Mouse (Mus musculus): ENCODE measurements at regions not wholly inside any gene's neighbourhood (a gene's known extent, or its start where the extent isn't known, plus 50 kb on each side); places are given as distances from the start of the nearest gene placed in this dataset.

- Histone ChIP-seq H3K27ac (no peak overlapping the region; the same call in 1 of the 2 replicates), H3K4me3 (no peak overlapping the region), H3K4me1 (peaks cover 34% of the 10 kb centered on the region), H3K9me3 (no peaks in the 10 kb centered on the region), H3K4me2 (no peak overlapping the region), H3K9ac (no peak overlapping the region), H3K36me3 (no peaks in the 10 kb centered on the region), H3K27me3 (no peaks in the 10 kb centered on the region)
- no peak for ATAC-seq (ENCODE audit: insufficient number of reproducible peaks, insufficient read depth, low FRiP score, low TSS enrichment, low read depth)
- 60% methylated on average over 5 of the region's 5 CpGs for WGBS
These were observed 323.3 kb downstream of the Rnd3 start for GRCm38 (mm10) chr2:50825626-50826025.

GRCm38 (mm10) chr2:50824782-50825181, 324.1 kb downstream of the Rnd3 start:
- Histone ChIP-seq H3K4me1 (peaks cover 34% of the 10 kb centered on the region), H3K36me3 (no peaks in the 10 kb centered on the region), H3K4me3 (no peak overlapping the region), H3K9me3 (no peaks in the 10 kb centered on the region), H3K9ac (no peak overlapping the region), H3K27ac (no peak overlapping the region; the same call in 1 of the 2 replicates), H3K4me2 (no peak overlapping the region), H3K27me3 (no peaks in the 10 kb centered on the region)
- ATAC-seq (ENCODE audit: insufficient number of reproducible peaks, insufficient read depth, low FRiP score, low TSS enrichment, low read depth): no peak
- WGBS: 26% methylated on average over 3 of the region's 3 CpGs

GRCm38 (mm10) chr2:50822738-50823137, 326.2 kb downstream of the Rnd3 start:
- peaks cover 36% of the 10 kb centered on the region for H3K4me1 ChIP-seq
- no peaks in the 10 kb centered on the region for H3K36me3 ChIP-seq
- H3K27me3 ChIP-seq: no peaks in the 10 kb centered on the region
- no peak overlapping the region for H3K27ac ChIP-seq
- ATAC-seq (ENCODE audit: insufficient number of reproducible peaks, insufficient read depth, low FRiP score, low TSS enrichment, low read depth): no peak
- H3K9ac ChIP-seq: no peak overlapping the region
- H3K4me3 ChIP-seq: no peak overlapping the region
- H3K9me3 ChIP-seq: no peaks in the 10 kb centered on the region
- H3K4me2 ChIP-seq: no peak overlapping the region

- H3K9ac ChIP-seq: no peak overlapping the region
- H3K9me3 ChIP-seq: no peaks in the 10 kb centered on the region
- H3K4me1 ChIP-seq: peaks cover 22% of the 10 kb centered on the region
- H3K4me3 ChIP-seq: no peak overlapping the region
- no peak for ATAC-seq (ENCODE audit: insufficient number of reproducible peaks, insufficient read depth, low FRiP score, low TSS enrichment, low read depth)
- 76% methylated on average over 5 of the region's 5 CpGs for WGBS
- H3K36me3 ChIP-seq: no peaks in the 10 kb centered on the region
- H3K27ac ChIP-seq: no peak overlapping the region
- H3K27me3 ChIP-seq: no peaks in the 10 kb centered on the region
- H3K4me2 ChIP-seq: no peak overlapping the region
These were observed 329.6 kb downstream of the Rnd3 start for GRCm38 (mm10) chr2:50819305-50819665.

GRCm38 (mm10) chr2:50818557-50819304, 330.2 kb downstream of the Rnd3 start:
- H3K9me3 ChIP-seq: no peaks in the 10 kb centered on the region
- ATAC-seq (ENCODE audit: insufficient number of reproducible peaks, insufficient read depth, low FRiP score, low TSS enrichment, low read depth): no peak
- no peak overlapping the region for H3K4me3 ChIP-seq
- no peaks in the 10 kb centered on the region for H3K27me3 ChIP-seq
- H3K36me3 ChIP-seq: no peaks in the 10 kb centered on the region
- 65% methylated on average over 7 of the region's 7 CpGs for WGBS
- H3K9ac ChIP-seq: no peak overlapping the region
- peaks cover 17% of the 10 kb centered on the region for H3K4me1 ChIP-seq
- no peak overlapping the region for H3K4me2 ChIP-seq
- H3K27ac ChIP-seq: no peak overlapping the region

- no peaks in the 10 kb centered on the region for H3K9me3 ChIP-seq
- no peak overlapping the region for H3K4me2 ChIP-seq
- WGBS: 74% methylated on average over 5 of the region's 5 CpGs
- H3K9ac ChIP-seq: no peak overlapping the region
- peaks cover 23% of the 10 kb centered on the region for H3K4me1 ChIP-seq
- no peak overlapping the region for H3K27ac ChIP-seq
- H3K36me3 ChIP-seq: no peaks in the 10 kb centered on the region
- H3K27me3 ChIP-seq: no peaks in the 10 kb centered on the region
- no peak for ATAC-seq (ENCODE audit: insufficient number of reproducible peaks, insufficient read depth, low FRiP score, low TSS enrichment, low read depth)
- H3K4me3 ChIP-seq: no peak overlapping the region
These were observed 332.5 kb downstream of the Rnd3 start for GRCm38 (mm10) chr2:50816364-50816763.

- peaks cover 26% of the 10 kb centered on the region for H3K4me1 ChIP-seq
- H3K9ac ChIP-seq: no peak overlapping the region
- WGBS: 6% methylated on average over 3 of the region's 3 CpGs
- H3K27me3 ChIP-seq: no peaks in the 10 kb centered on the region
- H3K27ac ChIP-seq: no peak overlapping the region
- no peak overlapping the region for H3K4me3 ChIP-seq
- no peaks in the 10 kb centered on the region for H3K36me3 ChIP-seq
- no peak overlapping the region for H3K4me2 ChIP-seq
- no peak for ATAC-seq (ENCODE audit: insufficient number of reproducible peaks, insufficient read depth, low FRiP score, low TSS enrichment, low read depth)
- H3K9me3 ChIP-seq: no peaks in the 10 kb centered on the region
These were observed 333.4 kb downstream of the Rnd3 start for GRCm38 (mm10) chr2:50815541-50815940.

GRCm38 (mm10) chr2:50813568-50814461, 335.1 kb downstream of the Rnd3 start:
- WGBS: 74% methylated on average over 9 of the region's 9 CpGs
- no peaks in the 10 kb centered on the region for H3K9me3 ChIP-seq
- H3K4me3 ChIP-seq: no peak overlapping the region
- no peak overlapping the region for H3K4me2 ChIP-seq
- no peak overlapping the region for H3K27ac ChIP-seq
- H3K36me3 ChIP-seq: no peaks in the 10 kb centered on the region
- no peak for ATAC-seq (ENCODE audit: insufficient number of reproducible peaks, insufficient read depth, low FRiP score, low TSS enrichment, low read depth)
- no peaks in the 10 kb centered on the region for H3K27me3 ChIP-seq
- peaks cover 26% of the 10 kb centered on the region for H3K4me1 ChIP-seq
- H3K9ac ChIP-seq: no peak overlapping the region

GRCm38 (mm10) chr2:50812296-50812695, 336.6 kb downstream of the Rnd3 start:
- Histone ChIP-seq H3K36me3 (no peaks in the 10 kb centered on the region), H3K9me3 (no peaks in the 10 kb centered on the region), H3K9ac (no peak overlapping the region), H3K4me2 (no peak overlapping the region), H3K4me1 (peaks cover 26% of the 10 kb centered on the region), H3K4me3 (no peak overlapping the region), H3K27me3 (no peaks in the 10 kb centered on the region), H3K27ac (no peak overlapping the region)
- no peak for ATAC-seq (ENCODE audit: insufficient number of reproducible peaks, insufficient read depth, low FRiP score, low TSS enrichment, low read depth)
- 35% methylated on average over 4 of the region's 4 CpGs for WGBS

GRCm38 (mm10) chr2:50810336-50811066, 338.4 kb downstream of the Rnd3 start:
- Histone ChIP-seq H3K4me1 (peaks cover 22% of the 10 kb centered on the region), H3K9ac (0 out of 2 replicates have a peak overlapping the region, but pooled peaks have one; percentile 4), H3K9me3 (no peaks in the 10 kb centered on the region), H3K4me3 (no peak overlapping the region), H3K4me2 (no peak overlapping the region), H3K27ac (no peak overlapping the region), H3K36me3 (no peaks in the 10 kb centered on the region), H3K27me3 (no peaks in the 10 kb centered on the region)
- ATAC-seq (ENCODE audit: insufficient number of reproducible peaks, insufficient read depth, low FRiP score, low TSS enrichment, low read depth): no peak
- 15% methylated on average over 5 of the region's 5 CpGs for WGBS

- WGBS: 39% methylated on average over 3 of the region's 3 CpGs
These were observed 339.1 kb downstream of the Rnd3 start for GRCm38 (mm10) chr2:50809823-50810222.

More at GRCm38 (mm10) chr2:50809823-50810222, 339.1 kb downstream of the Rnd3 start:
- no peak overlapping the region for H3K27ac ChIP-seq
- H3K27me3 ChIP-seq: no peaks in the 10 kb centered on the region
- H3K4me2 ChIP-seq: no peak overlapping the region
- H3K9me3 ChIP-seq: no peaks in the 10 kb centered on the region
- H3K4me1 ChIP-seq: peaks cover 18% of the 10 kb centered on the region; the same call in 1 of the 2 replicates
- ATAC-seq (ENCODE audit: insufficient number of reproducible peaks, insufficient read depth, low FRiP score, low TSS enrichment, low read depth): no peak
- H3K9ac ChIP-seq: no peak overlapping the region
- H3K4me3 ChIP-seq: no peak overlapping the region
- no peaks in the 10 kb centered on the region for H3K36me3 ChIP-seq

Measured in embryonic facial prominence, embryonic 13.5 days (tissue).